Mouse (Mus musculus) heart, postnatal 14 days (tissue): Measurements from ENCODE around the gene Slc9b1. TPM values are rescaled to one million over a fixed set of nuclear protein-coding genes. Genes with fewer than 3 reads are reported as not detected.
A peak's percentile ranks its signal among the peaks of the same experiment; 100 is the strongest.

Experiments used
- DNase-seq, 2 experiments: peaks; one replicate each; pipeline ENCODE4 v3.0.0; 2021 to 2022
- intact Hi-C: fragments of 180-260 bp; cut with DNase I; formaldehyde crosslinking; loops from one replicate; pipeline ENCODE4 v1.15.1; 2025
- total RNA-seq, 2 experiments: library from RNA; stranded (reverse); gene quantifications; 2 replicates each; pipeline ENCODE4 v1.2.3; 2021

Gene Slc9b1
- total RNA-seq, 2 experiments from 2014 or later = 0.44 TPM; not detected in 1

DNA sequence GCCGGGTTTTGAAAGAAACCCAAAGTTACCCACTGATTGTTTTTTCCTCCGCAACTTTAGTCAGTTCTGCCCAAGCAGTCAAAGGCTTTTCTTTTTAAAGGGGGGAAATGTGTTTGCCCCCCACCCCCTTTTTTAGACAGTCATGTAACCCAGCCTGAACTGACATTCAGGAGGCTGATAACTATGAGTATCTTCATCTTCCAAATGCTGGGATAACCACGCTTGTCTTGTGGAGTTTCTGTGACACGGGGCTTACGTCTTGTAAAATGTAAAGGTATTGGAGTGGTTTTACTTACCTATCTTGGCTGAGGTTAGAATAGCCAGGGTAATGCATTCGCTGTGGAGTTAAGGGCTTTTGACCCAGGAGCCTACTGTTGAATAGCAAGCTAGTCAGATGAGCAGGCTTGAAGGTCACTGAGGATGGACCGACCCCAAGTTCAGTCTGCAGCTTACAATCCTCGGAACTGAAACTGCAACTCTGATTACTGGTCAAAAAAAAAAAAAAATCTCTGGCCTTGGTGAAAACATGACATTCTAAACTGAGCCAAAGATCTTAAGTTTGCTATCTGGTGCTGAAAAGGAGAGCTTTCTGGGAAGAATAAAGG is 75.9 kb downstream of the Slc9b1 start, which contains the start of gene Cisd2:
Cisd2 (minus strand) TSS at position 318 of the 605 bp plus-strand sequence.
- DNase-seq = no peak
- intact Hi-C loops = loop anchor here (2.0 kb wide), 1 partner anchor 15 kb away; the partner anchor contains the start of gene Ube2d3

DNA sequence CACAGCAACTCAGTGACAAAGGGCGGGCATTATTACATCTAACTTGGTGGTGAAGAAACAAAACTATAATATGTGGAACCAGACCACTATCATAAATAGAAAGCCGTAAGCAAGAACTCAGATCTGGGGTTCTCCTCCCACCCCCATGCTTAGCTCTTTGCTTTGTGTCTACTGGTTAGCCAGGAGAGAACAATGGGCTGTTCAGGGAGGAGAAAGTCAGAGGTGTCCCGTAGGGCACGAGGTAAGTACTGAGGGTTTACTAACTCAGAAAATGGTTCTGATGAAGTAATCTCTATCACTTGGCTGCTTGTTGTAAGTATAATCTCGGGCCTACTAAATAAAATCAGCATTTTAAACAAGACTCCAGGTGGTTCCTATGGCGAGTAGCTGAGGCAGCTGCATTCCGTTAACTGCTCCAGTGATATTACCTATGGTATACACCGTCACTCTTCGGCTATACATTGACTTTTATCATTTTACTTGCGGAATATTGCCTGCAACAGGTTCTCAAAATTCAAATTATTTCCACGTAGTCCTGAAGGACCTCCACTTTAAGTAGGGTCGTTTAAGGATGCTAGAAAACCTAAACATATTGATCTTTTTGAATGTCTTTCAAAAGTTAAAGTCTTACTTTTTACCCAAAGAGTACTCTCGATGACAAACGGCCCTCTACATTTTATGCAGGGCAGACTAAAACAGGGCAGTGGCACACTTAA is 89.2 kb downstream of the Slc9b1 start:
- intact Hi-C loops = loop anchor here (5.0 kb wide), 2 partner anchors 35 to 255 kb away; partner anchors contain the start of gene Nfkb1
- DNase-seq = no peak

DNA sequence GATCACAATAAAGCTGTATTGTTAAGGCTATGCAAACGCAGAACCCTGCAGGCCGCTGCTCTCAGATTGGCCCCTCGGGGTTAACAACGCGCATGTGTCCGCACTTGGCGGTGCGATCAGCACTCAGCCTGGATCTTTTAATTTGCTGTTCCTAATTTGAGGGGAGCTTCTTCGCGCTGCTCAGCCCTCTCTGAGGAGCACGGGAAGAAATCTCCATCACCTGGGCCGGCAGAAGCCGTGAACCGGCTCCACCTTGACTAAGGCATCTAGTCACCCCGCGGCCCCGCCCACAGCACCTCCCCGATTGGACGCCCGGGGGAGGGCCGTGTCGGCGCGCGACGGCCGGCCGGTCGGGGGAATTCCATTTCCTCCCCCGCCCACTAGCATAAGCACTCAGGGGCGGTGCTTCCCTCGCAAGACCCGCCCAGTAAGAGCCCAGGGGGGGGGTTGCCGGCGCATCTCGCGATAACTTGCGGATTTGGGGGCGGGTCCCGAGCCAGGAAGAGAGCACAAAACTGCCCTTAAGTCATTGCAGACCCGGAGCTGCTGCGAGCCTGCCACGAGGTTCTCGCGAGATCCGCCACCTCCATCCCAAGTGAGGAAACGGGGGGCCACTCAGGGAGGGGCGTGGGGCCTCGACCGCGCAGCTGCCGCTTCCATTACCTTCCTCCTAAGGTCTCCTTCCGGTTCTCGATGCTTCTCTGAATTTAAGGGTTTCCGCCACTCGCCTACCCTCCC is 90.1 kb downstream of the Slc9b1 start, which contains the start of gene Ube2d3:
Ube2d3 (plus strand) TSS at position 392 of the 738 bp plus-strand sequence.
- intact Hi-C loops = loop anchor here (2.0 to 5.0 kb wide), 3 partner anchors 15 to 254 kb away; partner anchors contain the start of genes Cisd2 and Nfkb1
- peak; percentile 98 to 99 for DNase-seq

DNA sequence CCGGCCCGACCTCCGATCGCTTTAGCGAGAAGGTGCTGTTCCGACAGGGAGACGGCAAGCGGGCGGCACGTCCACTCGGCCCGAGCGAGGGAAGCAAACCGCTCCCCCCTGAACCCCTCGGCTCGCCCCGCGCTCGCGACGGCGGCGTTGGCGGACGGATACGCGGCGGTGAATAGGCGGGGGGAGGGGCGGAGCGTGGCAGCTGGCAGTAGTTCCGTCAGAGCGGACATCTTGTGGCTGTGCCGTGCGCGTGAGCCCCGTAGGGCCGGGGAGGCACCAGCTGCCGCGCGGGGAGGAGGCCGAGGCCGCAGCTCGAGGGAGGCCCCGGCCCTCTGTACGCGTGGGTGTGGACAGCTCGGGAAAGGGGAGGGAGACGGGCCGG is 90.7 kb downstream of the Slc9b1 start:
- intact Hi-C loops = loop anchor here (2.0 to 5.0 kb wide), 3 partner anchors 16 to 254 kb away; partner anchors contain the start of genes Cisd2 and Nfkb1
- peak; percentile 94 to 97 for DNase-seq

DNA sequence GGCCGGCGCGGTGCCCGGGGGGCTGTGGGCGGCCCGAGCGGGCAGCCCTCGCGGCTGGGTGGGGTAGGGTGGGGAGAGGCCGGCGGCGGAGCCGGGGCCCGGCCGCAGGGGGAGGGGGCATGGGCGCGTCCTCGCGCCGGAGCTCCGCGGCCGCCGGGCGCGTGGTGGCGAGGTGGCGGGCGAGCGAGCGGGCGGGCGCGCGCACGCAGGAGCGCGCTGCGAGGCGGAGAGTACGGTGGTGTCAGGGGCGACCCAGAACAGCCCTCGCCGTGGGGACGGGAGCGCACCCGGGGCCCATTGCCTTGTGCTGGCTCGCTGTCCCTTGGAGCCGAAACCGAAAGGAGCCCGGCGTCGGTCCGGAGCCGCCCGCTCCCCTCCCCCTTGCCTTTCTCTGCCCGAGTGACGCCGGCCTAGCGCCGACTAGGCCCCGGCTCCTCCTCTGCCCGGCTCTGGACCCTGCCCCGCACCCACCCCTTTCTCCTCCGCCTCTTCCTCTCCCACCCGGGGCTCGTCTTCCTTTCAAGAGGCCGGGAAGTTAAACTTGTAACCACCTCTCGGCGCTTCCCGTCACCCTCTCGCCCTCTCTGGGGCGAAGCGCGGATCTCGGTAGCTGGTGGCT is 91.2 kb downstream of the Slc9b1 start:
- intact Hi-C loops = loop anchor here (2.0 to 5.0 kb wide), 3 partner anchors 16 to 253 kb away; partner anchors contain the start of genes Cisd2 and Nfkb1

DNA sequence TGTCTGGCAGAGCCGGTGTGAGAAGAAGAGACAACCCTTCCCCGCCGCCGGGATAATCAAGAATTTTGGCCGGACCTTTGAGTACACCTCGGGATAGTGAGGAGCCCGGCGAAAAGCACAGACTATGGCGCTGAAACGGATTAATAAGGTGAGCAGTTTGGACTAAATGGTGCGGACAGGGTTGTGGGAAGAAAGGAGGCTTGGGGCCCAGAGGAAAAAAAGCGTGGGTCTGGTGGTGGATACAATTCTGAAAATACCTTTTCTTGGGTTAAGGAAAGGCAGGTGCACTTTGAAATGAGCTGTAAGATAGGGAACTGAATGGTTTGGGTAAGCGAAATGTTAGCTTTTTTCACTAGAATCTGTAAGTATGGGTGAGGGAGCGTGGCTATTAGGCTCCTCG is 91.8 kb downstream of the Slc9b1 start:
- no peak for DNase-seq
- intact Hi-C loops = loop anchor here (2.0 to 10.0 kb wide), 5 partner anchors 15 to 253 kb away; partner anchors contain the start of genes Cisd2 and Nfkb1

More for the DNA sequence above, 91.2 kb downstream of the Slc9b1 start:
- DNase-seq = peak; percentile 86 to 89

DNA sequence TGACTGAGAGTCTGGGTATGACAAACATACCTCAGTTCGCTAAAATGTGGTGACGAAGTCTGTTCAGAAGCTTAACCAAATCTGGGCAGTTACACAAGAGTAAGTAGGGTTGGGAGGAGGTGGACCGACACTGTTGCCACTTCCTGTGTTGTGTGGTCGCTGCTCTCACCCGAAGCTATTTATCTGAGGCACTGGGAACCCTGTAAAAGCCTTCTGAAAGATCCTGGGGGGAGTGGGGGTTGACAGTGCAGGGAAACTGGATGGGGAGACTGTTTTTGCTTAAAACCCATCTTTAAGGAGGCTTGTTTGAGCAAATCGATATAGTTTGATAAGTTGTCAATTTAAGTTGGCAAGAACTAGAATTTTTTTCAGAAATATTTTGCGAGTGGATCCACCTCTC is 92.4 kb downstream of the Slc9b1 start:
- intact Hi-C loops = loop anchor here (2.0 to 10.0 kb wide), 2 partner anchors 15 to 65 kb away; no protein-coding TSS in a partner anchor
- DNase-seq = peak; percentile 15 to 22

DNA sequence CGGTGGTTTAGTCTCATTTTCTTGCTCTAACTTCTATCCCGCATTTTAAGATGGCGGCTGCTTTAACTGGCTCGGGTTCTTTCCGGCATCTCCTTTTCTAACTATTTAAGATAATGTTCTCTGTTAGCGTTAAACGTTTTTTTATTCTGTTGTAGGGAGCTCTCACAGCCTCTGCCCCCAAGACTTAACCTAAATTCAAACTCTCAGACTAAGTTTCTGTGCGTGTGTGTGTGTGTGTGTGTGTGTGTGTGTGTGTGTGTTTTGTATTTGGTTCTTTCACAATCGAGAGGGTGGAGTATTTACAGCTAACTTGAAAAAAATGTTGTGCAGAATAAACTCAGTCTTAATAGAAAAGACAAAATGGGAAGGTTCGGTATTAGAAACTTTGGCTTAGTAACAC is 92.8 kb downstream of the Slc9b1 start:
- no peak for DNase-seq
- intact Hi-C loops = loop anchor here (2.0 to 10.0 kb wide), 2 partner anchors 14 to 64 kb away; no protein-coding TSS in a partner anchor

DNA sequence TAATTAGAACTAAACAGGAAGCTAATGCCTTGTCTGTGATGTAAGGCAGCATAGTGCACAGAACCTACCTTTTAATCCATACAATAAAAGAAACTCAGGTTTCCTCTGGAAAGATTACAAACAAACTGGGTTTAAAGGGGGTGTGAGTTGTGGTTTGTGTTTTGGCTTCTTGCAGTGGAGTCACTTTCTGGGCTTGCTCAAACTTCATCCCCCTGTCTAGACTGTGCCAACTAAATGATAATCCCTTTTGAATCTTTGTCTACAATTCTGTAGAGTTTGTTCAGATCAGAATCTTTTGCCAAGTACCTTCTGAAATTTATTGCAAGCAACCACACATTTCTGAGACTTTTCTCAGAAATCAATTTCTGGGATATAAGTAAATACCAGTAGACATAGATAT is 97.1 kb downstream of the Slc9b1 start:
- intact Hi-C loops = loop anchor here (10.0 kb wide), 1 partner anchor 60 kb away; no protein-coding TSS in a partner anchor
- no peak for DNase-seq

Other genes with a start within 250 kb of the Slc9b1 start
- 1 to 10 TPM; 2.8 to 5.6 TPM for gene Cenpe, start 135.5 kb upstream of the Slc9b1 start, total RNA-seq
- gene Bdh2, start 66.8 kb upstream of the Slc9b1 start, total RNA-seq = 1 to 10 TPM; 3.7 to 4.7 TPM
- gene Slc9b2, start 40.3 kb upstream of the Slc9b1 start, total RNA-seq = under 1 TPM; 0.29 to 0.39 TPM
- gene Cisd2, start 75.9 kb downstream of the Slc9b1 start, total RNA-seq = 10 to 100 TPM; 43.0 to 45.7 TPM
- gene Ube2d3, start 90.1 kb downstream of the Slc9b1 start, total RNA-seq = 100 to 1,000 TPM; 292 to 344 TPM
- gene Manba, start 137.6 kb downstream of the Slc9b1 start, total RNA-seq = 10 to 100 TPM; 18.0 to 19.3 TPM